Mouse (Mus musculus) layer of hippocampus, adult 11-12 months (tissue): ENCODE results near the gene Col6a4.
A peak's percentile ranks its signal among the peaks of the same experiment; 100 is the strongest.

Source experiments
- DNase-seq: peaks from one replicate; pipeline ENCODE4 v3.0.0; 2022; ENCODE audit warnings: low spot score

The Col6a4 gene

GRCm38 (mm10) chr9:106073956-106074355, 22.6 kb downstream of the Col6a4 start:
- DNase-seq = no peak

GRCm38 (mm10) chr9:106071651-106072050, 24.9 kb downstream of the Col6a4 start:
- DNase-seq = no peak

- no peak for DNase-seq
Observed at GRCm38 (mm10) chr9:106053446-106053845, 43.1 kb downstream of the Col6a4 start.

GRCm38 (mm10) chr9:106043921-106044503, 52.6 kb downstream of the Col6a4 start:
- no peak for DNase-seq

- DNase-seq = no peak
Observed at GRCm38 (mm10) chr9:106039915-106040659, 56.5 kb downstream of the Col6a4 start.

GRCm38 (mm10) chr9:106039276-106039675, 57.3 kb downstream of the Col6a4 start:
- DNase-seq = peak; percentile 39

- peak; percentile 93 for DNase-seq
Observed at GRCm38 (mm10) chr9:106038865-106039264, 57.7 kb downstream of the Col6a4 start.

- DNase-seq = no peak
Observed at GRCm38 (mm10) chr9:106015666-106016065, 80.9 kb downstream of the Col6a4 start.

- no peak for DNase-seq
Observed at GRCm38 (mm10) chr9:106013139-106013538, 83.4 kb downstream of the Col6a4 start.

- no peak for DNase-seq
Observed at GRCm38 (mm10) chr9:105997955-105998354, 98.6 kb downstream of the Col6a4 start.

- DNase-seq = peak; percentile 18
Observed at GRCm38 (mm10) chr9:105992425-105992824, 104.2 kb downstream of the Col6a4 start.

GRCm38 (mm10) chr9:105990099-105990498, 106.5 kb downstream of the Col6a4 start:
- no peak for DNase-seq

- no peak for DNase-seq
Observed at GRCm38 (mm10) chr9:105989468-105989867, 107.1 kb downstream of the Col6a4 start.

- DNase-seq = no peak
Observed at GRCm38 (mm10) chr9:105988096-105988495, 108.5 kb downstream of the Col6a4 start.

- DNase-seq = no peak
Observed at GRCm38 (mm10) chr9:105984931-105985519, 111.6 kb downstream of the Col6a4 start.

- no peak for DNase-seq
Observed at GRCm38 (mm10) chr9:105978479-105978878, 118.1 kb downstream of the Col6a4 start.

GRCm38 (mm10) chr9:105976871-105977270, 119.7 kb downstream of the Col6a4 start:
- DNase-seq = no peak

GRCm38 (mm10) chr9:105976314-105976713, 120.3 kb downstream of the Col6a4 start:
- DNase-seq = no peak

GRCm38 (mm10) chr9:105973736-105974135, 122.8 kb downstream of the Col6a4 start:
- no peak for DNase-seq

- no peak for DNase-seq
Observed at GRCm38 (mm10) chr9:105972031-105972430, 124.6 kb downstream of the Col6a4 start.

- no peak for DNase-seq
Observed at GRCm38 (mm10) chr9:105971351-105971894, 125.2 kb downstream of the Col6a4 start.

GRCm38 (mm10) chr9:105970901-105971300, 125.7 kb downstream of the Col6a4 start:
- no peak for DNase-seq

- DNase-seq = no peak
Observed at GRCm38 (mm10) chr9:105967976-105968375, 128.6 kb downstream of the Col6a4 start.
